Mouse (Mus musculus) c-Kit-positive CD71-negative TER-119-negative erythroid progenitor cells, embryonic 14.5 days (primary cell): ENCODE results near the gene Lrrc71.

Experiments
- DNase-seq: peaks from one replicate; pipeline ENCODE4 v3.0.0-alpha.2; 2013; ENCODE audit warnings: low read depth

The Lrrc71 gene

DNA sequence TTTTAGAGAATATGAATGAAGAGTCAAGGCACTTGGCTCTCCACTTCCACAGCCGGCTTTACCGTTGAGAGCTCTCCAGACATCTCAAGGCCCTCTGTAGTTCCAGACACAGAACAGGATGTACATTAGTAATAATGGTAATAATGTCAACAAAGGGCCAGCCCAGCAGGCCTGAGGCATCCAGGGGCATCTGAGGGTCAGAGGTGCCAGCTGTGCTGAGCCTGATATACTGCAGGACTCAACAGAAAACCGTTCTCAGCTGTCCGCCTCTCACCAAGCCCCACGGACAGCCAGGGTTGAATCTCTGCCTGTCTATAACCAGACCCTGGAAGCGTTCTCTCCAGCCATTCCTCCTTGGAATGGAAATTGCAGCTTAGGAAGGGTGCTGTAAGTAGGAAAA lies 23.9 kb downstream of the Lrrc71 start:
- DNase-seq: no peak

DNA sequence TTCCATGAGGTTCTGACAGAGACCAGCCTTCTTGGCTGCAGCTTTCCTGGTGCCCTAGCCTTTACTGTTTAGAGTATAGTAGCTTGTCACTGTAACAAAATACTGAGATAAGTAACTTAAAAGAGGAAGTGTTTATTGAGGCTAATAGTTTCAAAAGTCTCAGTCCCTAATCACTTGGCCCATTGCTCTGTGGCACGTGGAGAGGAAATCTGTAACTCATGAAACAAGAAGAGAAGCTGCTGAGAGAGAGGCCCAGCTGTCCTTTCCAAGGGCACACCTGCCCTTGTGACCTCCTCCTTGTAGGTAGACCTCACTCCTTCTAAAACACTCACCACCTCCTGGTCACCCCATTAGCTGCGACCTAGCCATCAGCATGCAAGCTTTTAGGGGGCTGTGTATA lies 29.9 kb downstream of the Lrrc71 start:
- DNase-seq: no peak
